Mouse (Mus musculus) colon, adult 2 months (tissue): ENCODE data around the gene Rcc1l. TPM values are rescaled to one million over a fixed set of nuclear protein-coding genes. Genes with fewer than 3 reads are reported as not detected.

Experiments used
- polyA plus RNA-seq: library from polyadenylated mRNA; depleted of rRNA; stranded (reverse); fragments of >200 nt; gene quantifications from 2 replicates; pipeline ENCODE4 v1.2.3, GENCODE M21; 2012; rRNA removed

The Rcc1l gene
- polyA plus RNA-seq: 17.2 and 22.0 TPM in 2 replicates

GRCm38 (mm10) chr5:134176169-134176881 is at the start of gene Rcc1l:
TSS of gene Rcc1l (minus strand) at chr5:134176774.

GRCm38 (mm10) chr5:134183880-134184808 is 7.6 kb upstream of the Rcc1l start, which contains the start of gene Gtf2ird2:
TSS of gene Gtf2ird2 (plus strand) at chr5:134184019.

DNA sequence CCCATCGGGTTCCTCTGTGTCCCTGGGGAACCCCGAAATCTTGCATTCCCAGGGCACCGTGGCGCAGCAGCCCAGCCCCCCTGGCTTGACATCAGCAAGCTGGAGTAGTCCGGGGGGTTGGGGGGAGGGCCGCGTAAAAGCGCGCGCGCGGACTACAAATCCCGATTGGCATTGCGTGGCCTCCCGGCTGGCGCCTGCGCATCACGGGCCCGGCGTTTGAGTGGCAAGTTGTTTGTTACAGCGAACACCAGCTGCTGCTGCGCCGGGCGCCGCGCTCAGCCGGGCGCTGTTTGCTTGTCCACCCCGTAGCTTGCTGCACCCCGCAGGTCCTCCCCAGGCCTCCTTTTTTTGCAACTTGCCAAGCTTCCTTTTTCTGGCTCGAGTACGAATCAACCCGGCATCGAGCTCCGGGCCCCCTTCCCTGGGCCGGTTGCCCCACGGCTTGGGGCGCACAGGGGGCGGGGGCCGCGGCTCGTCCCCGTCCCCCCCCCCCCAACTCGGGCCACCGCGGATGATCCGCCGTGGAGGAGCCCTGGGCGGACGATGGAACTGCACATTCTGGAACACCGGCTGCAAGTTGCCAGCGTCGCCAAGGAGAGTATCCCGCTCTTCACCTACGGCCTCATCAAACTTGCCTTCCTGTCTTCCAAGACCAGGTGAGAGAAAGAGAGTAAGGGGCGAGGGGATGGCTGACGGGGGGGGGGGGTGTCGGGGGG is 76.9 kb downstream of the Rcc1l start, which contains the start of gene Castor2:
Gene Castor2, plus strand, starts transcription at position 216 of the 716 bp plus-strand sequence.

Other genes starting within 250 kb of the Rcc1l start
- gene Castor2, start 77.1 kb downstream of the Rcc1l start, polyA plus RNA-seq: 2.9 and 3.1 TPM in 2 replicates
- 5.5 and 6.0 TPM in 2 replicates for gene Gtf2ird2, start 7.2 kb upstream of the Rcc1l start, polyA plus RNA-seq
- 9.8 and 10.1 TPM in 2 replicates for gene Ncf1, start 52.9 kb upstream of the Rcc1l start, polyA plus RNA-seq
- 35.9 and 40.5 TPM in 2 replicates for gene Gtf2i, start 138.0 kb upstream of the Rcc1l start, polyA plus RNA-seq